Mouse (Mus musculus) granulocyte monocyte progenitor cell, adult 5-6 weeks (primary cell): ENCODE measurements around the gene B3galt4. TPM values are rescaled to one million over a fixed set of nuclear protein-coding genes. Genes with fewer than 3 reads are reported as not detected.
A peak's percentile ranks its signal among the peaks of the same experiment; 100 is the strongest.

Experiments used
- ATAC-seq: replicated peaks from 2 replicates; pipeline ENCODE4 v1.8.0; 2016; ENCODE audit warnings: mild to moderate bottlenecking, moderate TSS enrichment, inconsistent platforms; ENCODE audit not compliant: poor library complexity, severe bottlenecking
- total RNA-seq, 2 experiments: library from RNA; stranded (forward) in 1 of 2; stranded (reverse) in 1 of 2; fragments of 200-712, 200-1000 nt in 1 of 2; fragments of >200 nt in 1 of 2; fragmentation: Nextera tagmentation in 1 of 2; gene quantifications; 2 replicates each; pipeline ENCODE4 v1.2.3; 2014 to 2017

The B3galt4 gene
- total RNA-seq, 2 experiments from 2014 or later = 3.2 TPM

DNA sequence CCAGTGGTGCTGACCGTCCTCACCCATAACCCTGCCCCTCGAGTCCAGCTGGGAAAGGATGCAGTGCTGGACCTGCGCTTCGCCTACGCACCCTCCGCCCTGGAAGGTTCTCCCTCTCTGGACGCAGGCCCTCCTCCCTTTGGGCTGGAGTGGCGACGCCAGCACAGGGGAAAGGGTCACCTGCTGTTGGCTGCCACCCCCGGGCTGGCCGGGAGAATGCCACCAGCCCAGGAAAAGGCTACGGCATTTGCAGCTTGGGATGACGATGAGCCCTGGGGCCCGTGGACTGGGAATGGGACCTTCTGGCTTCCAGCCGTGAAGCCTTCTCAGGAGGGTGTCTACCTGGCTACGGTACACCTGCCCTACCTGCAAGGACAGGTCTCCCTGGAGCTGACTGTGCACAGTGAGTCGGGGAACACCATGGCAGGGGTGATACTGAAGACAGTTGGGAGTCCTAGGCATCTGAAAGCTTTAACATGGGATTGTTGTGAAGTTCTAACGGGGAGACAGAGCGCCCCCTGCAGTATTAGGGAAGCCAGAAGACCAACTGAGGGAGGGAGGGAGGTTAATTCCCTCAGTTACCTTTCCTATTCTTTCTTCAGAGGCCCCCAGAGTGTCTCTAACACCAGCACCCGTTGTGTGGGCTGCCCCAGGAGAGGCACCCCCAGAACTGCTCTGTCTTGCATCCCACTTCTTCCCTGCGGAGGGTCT, 25.7 kb downstream of the B3galt4 start:
- no peak for ATAC-seq

DNA sequence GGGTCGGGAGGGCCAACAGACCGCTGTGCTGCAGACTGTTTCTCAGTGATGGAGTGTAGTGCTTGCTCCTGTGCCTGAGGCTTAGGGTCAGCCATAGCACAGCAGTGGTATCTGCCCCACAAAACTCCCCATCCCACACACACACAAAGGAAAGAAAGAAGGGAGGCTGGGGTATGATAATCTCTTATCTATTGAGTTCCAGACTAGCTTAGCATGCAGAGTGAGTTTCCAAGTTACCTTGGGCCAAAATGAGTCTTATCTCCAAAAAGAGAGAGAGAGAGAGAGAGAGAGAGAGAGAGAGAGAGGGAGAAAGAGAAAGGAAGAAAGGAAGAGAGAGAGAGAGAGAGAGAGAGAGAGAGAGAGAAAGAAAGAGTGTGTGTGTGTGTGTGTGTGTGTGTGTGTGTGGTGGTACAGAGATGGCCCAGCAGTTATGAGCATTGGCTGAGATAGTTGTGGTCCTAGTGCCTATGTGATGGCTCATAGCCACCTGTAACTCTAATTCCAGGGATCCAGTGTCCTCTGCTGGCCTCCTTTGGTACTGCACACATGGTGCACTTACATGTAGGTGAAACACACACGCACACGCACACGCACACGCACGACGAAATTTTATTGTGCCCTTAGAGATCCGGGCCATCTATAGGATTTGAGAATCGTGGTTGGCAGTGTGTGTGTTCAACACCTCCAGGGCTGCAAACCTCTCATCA, 26.6 kb downstream of the B3galt4 start:
- ATAC-seq = no peak

DNA sequence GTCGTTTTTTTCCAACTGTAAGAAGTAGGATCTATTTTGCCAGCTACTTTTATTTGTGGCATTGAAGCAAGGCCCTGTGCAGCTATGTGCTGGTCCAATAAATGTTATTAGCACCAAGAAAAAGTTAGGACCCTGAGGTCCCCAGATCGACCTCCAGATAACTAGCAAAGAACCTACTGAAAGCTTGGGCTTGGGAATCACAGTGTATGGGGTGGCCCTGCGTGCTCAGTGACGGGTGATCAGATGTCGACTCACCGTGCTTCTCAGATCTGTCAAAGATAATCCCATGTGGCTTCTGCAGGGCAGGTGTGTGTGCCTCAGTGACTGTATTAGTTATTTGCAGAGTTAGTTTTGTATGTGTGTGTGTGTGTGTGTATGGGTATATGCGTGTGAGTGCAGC, 29.9 kb downstream of the B3galt4 start:
- ATAC-seq = no peak

DNA sequence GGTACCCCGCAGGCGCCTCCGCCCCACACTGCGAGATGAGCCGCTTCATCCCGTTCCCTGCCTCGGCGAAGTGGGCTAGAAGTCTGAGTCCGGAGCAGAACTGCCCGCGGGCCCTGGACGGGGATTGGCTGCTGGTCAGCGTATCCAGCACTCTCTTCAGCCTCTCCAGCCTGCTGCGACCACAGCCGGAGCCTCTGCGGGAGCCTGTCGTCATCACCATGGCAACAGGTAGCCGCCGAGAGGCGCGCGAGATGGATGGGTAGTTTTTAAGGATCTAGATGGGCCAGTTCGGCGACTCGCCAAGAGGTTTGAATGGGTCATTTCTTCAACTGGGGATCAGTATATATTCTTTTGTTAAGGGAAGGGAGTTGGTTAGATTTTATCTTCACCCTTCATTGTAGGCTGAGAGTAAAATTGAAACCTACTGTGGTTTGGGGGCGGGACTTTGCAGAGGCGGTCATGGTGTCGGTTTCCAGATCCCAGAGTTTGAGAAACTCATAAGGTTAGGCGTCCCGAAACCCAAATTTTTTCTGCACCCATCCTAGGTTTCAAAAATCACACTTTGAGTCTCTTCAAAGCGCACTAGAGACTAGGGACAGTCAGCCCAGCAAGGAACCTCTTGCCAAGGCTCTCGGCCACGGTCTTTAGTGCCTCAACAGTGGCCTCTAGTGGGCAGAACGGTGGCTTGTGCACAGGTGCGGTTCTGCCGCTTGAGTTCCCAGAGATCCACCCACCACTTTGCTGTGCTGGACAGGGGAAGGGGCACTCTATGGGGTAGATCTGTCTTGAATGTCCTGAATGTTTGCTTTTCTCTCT, 30.8 kb downstream of the B3galt4 start:
- ATAC-seq = peak; percentile 33

DNA sequence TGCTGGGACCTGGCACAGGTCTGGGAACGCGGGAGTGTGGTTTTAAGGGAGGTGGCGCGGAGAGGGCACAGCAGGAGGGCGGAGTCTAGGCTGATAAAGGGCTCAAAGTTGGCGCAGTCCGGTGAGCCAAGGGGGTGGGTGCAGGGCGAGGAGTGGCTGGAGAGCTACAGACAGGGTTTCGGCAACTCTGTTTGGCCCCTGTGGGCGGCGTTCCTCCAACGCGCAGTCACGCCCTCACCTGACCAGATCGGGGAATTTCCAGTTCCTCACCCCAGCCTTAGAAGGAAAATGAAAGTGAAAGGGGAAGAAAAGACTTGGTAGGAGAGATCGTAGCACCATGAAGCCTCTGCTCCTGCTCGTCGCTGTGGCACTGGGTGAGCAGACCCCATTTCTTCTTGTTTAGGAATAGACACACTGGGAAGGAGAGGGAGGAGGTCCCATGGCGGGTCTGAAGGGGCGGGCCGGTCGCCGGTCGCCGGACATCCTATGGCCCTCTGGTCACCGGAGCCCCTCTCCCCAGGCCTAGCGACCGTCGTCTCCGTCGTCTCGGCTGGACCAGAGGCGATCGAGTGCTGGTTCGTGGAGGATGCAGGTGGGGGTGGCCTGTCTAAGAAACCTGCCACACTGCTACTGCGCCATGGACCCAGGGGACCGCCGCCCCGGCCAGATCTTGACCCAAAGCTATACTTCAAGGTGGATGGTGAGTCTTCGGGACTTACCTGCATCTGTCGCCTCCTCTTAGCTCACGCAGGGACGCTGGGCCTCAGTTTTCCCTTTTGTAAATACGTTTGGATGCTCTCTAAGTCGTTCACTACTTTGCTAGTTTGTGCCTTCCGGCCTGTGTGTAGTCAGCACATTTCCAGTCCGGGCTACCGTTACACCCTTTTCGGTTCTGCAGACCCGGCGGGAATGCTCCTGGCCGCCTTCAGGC, 31.7 kb downstream of the B3galt4 start:
- ATAC-seq = peak; percentile 63

DNA sequence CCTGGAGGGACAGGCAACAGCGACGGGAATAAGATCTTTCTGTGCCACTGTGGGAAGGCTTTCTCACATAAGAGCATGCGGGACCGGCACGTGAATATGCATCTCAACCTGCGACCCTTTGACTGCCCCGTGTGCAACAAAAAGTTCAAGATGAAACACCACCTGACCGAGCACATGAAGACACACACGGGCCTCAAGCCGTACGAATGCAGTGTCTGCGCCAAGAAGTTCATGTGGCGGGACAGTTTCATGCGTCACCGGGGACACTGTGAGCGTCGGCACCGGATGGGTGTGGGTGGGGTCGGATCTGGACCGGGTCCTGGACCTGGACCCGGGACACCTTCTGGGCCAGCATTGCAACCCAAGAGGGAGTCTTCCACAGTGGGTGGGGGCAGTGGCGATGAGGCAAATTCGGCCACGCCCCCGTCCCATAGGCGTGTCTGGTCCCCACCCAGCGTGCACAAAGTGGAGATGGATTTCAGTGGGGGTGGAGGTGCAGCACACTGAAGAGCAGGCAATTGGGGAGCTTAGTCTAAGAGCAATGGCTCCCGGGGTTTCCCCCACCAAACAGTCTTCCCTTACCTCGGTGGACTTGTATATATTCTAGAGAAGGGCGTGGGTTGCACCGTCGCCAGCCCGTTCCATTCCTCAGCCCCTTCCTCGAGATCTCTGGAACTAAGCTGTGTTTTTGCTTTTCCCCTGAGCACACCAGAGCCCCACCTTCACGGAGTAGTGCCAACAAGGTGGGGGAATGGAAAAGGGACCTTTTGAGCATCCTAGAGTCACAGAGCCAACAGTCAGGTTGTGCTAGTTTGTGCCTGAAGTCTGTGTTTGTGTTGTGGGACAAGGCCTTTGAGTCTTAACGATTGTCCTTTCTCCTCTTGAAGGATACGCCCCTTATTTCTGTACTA, 32.7 kb downstream of the B3galt4 start:
- ATAC-seq = no peak

DNA sequence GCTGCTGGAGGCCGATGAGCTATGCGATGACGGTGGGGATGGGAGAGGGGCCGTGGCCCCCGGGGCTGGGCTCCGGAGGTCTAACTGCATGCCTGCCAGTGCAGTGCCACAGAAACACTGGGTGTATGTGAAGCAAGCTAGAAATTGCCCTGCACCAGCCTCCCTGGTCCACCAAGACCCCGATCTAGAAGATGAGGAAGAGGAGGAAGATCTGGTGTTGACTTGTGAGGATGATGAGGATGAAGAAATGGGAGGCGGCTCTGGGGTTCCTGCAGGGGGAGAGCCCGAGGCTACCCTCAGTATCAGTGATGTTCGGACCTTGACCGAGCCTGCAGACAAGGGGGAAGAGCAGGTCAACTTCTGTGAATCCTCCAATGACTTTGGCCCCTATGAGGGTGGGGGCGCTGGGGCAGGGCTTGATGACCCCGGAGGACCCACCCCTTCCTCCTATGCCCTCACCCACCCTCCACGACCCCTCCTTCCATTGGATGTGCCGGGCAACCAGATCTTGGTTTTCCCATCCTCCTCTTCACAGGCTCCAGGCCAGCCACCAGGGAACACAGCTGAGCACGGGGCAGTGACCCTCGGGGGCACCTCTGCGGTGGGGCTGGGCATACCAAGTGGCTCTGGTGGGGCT, 33.5 kb downstream of the B3galt4 start:
- ATAC-seq = no peak

DNA sequence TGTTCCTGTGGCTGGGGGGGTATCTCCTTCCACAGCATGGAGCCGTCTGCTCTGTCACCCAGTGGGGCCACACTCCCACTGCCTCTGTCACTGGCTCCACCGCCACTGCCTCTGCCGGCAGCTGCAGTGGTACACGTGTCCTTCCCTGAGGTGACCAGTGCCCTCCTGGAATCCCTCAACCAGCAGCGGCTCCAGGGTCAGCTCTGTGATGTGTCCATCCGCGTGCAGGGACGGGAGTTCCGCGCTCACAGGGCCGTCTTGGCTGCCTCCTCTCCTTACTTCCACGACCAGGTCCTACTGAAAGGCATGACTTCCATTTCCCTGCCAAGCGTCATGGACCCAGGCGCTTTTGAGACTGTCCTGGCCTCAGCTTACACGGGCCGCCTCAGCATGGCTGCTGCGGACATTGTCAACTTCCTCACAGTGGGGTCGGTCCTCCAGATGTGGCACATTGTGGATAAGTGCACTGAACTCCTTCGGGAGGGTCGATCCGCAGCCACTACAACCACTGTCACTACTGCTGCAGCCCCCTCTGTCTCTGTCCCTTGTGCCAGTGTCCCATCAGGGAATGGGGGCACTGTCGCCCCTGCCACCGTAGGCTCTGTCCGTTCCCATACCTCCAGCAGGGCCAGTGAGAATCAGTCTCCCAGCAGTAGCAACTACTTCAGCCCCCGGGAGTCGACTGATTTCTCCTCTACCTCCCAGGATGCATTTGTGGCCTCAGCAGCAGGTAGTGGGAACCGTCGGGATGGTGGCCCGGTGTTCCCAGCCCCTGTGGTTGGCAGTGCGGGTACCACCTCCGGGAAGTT, 34.2 kb downstream of the B3galt4 start:
- ATAC-seq = no peak

DNA sequence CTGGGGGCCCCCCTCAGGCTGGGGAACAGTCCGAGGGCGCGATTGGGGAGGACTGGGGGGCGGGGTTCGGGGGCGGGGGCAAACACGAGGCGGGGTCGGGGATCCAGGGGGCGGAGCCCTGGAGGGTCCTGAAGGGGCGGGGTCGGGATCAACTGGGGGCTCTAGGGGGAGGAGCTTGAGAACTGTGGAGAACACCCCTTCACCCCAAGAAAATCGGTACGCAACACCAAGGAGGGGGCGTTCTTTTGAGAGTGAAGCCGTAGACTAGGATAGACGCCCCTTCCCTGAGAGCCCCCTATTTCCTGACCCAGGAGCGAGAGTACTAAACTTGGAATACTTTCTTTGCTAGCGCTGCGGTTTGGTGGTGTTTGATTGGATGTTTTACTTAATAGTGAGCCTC, 35.0 kb downstream of the B3galt4 start:
- 0 out of 2 replicates have a peak, but pooled peaks have one; percentile 11 for ATAC-seq

DNA sequence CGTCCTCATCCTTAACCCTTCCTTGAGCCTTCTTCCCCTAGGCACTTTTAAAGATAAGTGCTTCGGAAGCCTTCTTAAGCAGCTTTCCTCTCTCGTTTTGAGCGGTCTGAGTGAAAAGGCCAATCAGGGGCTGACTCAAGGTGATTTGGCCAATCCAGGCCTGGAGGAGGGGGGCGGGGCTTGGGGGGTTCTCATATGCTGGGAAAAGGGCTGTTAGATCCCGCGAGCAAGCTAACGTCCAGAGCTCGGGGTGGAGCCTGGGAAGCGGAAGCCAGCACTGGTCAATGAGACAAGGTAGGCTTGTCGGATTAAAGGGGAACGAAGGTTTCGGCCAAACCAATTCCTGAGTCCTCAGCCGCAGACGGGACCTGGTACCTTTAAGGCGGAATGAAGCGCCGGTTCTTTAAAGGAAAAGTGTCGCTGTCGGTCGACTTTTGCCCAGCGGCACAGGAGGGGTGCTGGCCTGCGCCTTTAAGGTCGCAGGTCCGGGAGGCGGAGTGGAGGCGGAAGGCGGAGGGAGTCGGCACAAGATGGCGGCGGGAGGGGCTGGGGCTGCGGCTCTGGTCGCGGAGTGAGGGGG, 35.5 kb downstream of the B3galt4 start, which contains the start of the genes Tapbp and Zbtb22:
Gene Tapbp (plus strand): TSS at position 229 of the 580 bp plus-strand sequence.
Gene Zbtb22 (plus strand): TSS at position 234 of the 580 bp plus-strand sequence.
- peak; percentile 69 for ATAC-seq

DNA sequence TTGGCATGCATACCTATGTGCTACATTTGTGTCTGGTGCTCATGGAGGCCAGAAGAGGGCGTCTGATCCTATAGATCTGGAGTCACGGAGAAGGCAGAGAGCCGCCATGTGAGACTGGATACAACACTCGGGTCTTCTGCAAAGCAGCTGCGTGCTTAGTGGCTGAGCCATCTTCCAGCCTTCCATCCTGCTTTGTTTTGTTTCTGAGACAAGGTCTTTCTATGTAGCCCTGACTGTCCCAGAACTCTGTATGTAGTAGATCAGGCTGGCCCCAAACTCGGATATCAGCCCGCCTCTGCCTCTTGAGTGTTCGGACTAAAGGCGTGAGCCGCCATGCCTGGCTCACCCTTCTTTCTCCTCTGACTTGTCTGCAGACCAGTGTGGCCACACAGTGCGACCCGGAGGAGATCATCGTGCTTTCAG, 36.3 kb downstream of the B3galt4 start:
- ATAC-seq = no peak

DNA sequence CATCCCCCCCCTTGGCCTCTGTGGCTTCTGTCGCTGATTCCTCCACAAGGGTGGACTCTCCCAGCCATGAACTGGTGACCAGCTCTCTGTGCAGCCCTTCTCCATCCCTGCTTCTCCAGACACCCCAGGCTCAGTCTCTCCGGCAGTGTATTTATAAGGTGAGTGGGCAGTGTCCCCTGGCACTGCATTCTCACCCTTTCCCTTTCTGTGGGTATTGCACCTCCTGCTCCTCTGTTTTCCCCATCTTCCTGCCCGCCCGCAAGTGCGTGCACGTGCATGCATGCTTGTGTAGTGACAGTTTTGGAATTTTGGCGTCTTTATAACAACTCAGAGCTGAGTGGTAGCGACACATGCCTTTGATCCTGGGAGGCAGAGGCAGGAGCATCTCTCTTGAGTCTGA, 37.4 kb downstream of the B3galt4 start:
- ATAC-seq = no peak

DNA sequence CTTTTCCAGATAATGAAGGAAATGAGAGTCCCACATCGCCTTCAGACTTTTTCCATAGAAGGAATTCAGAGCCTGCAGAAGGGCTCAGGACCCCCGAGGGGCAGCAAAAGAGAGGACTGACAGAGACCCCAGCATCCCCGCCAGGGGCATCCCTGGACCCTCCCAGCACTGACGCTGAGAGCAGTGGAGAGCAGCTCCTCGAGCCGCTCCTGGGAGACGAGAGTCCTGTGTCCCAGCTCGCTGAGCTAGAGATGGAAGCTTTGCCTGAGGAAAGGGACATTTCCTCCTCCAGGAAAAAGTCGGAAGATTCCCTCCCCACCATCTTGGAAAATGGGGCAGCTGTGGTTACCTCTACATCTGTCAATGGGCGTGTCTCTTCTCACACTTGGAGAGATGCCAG, 38.0 kb downstream of the B3galt4 start:
- no peak for ATAC-seq

DNA sequence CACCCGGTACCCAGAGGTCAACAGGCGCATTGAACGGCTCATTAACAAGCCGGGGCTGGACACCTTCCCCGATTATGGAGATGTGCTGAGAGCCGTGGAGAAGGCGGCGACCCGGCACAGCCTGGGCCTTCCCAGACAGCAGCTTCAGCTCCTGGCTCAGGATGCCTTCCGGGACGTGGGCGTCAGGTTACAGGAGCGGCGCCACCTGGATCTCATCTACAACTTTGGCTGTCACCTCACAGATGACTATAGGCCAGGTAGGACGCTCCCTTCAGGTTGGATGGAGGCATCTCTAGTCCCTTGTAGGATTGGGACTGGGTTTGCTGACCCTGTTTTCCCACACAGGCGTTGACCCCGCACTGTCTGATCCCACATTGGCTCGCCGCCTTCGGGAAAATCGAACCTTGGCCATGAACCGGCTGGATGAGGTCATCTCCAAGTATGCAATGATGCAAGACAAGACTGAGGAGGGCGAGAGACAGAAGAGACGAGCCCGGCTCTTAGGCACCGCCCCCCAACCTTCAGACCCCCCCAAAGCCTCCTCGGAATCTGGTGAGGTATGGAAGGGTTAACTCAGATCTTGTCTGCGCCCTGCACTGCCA, 39.4 kb downstream of the B3galt4 start:
- no peak for ATAC-seq

DNA sequence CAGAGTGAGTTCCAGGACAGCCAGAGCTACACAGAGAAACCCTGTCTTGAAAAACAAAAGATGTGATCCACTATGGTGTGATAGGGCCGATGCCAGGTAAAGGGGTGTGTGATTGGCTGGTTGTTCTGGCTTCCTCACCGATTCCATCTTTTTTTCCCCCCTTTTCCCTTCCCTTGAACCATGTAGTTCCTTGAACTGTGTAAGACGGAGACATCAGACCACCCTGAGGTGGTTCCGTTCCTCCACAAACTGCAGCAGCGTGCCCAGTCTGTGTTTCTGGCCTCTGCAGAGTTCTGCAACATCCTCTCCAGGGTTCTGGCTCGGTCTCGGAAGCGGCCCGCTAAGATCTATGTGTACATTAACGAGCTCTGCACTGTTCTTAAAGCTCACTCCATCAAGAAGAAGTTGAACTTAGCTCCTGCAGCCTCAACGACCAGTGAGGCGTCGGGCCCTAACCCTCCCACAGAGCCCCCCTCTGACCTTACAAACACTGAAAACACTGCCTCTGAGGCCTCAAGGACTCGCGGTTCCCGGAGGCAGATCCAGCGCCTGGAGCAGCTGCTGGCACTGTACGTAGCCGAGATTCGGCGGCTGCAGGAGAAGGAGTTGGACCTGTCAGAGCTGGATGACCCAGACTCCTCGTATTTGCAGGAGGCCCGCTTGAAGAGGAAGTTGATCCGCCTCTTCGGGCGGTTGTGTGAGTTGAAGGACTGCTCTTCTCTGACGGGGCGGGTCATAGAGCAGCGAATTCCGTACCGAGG, 40.1 kb downstream of the B3galt4 start:
- no peak for ATAC-seq
